Mouse (Mus musculus) left cerebral cortex, postnatal 36 days (tissue): ENCODE data around the gene Npw. TPM values are rescaled to one million over a fixed set of nuclear protein-coding genes. Genes with fewer than 3 reads are reported as not detected.
A peak's percentile ranks its signal among the peaks of the same experiment; 100 is the strongest.
"Not testable (repeated sequence)": the region's sequence is repeated elsewhere in the genome, so short reads cannot be mapped to it uniquely, and the experiment has no call there.

Experiments used
- DNase-seq, 2 experiments: peaks; one replicate each; pipeline ENCODE4 v3.0.0; 2021 to 2022; ENCODE audit warnings: low spot score in 2 of 2, mixed read lengths in 1 of 2
- intact Hi-C: fragments of 180-260 bp; cut with DNase I; formaldehyde crosslinking; loops from one replicate; pipeline ENCODE4 v1.15.1; 2025
- total RNA-seq, 2 experiments: library from RNA; stranded (reverse); gene quantifications; 2 replicates each; pipeline ENCODE4 v1.2.3; 2021

Npw gene
- total RNA-seq, 2 experiments from 2014 or later: 1.1 to 1.3 TPM

DNA sequence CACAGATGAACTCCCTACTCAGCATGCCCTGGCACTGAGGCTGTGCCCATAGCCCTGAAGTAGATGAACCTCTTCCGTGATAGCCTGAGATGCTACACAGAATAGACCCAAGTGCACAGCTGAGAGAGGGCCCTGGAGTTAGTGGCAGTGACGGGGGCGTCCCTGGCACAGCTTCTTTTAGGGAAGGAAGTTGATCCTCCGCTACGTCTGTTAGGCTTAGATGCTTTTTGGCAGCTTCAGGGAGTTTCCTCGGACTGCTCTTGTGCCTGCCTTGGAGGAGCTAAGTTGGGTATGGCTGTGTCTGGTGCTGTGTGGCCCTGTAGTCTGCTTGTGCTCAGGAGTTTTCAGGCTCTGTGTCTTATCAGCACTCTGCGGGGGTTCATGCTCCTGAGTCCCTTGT is 16.0 kb upstream of the Npw start:
- peak; percentile 64 to 73 for DNase-seq
- intact Hi-C loops: no loop called here

DNA sequence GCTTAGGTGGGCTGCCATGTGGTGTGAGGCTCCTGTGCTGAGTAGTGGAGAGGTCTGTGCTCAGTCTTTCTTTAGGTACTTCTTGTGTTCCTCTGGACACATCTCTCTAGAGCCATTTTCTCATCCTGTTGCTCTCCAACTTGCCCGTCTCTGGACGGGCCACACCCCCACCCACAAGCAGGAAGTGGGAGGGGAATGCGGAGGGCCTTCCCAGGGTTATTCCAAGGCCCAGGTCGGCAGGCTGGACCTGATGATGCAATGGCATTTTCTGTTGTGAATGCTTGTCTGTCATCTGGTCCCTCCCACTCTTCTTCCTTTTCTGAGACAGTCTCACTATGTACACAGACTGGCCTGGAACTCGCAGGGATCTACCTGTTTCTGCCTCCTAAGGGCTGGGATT is 13.9 kb upstream of the Npw start:
- intact Hi-C loops: no loop called here
- DNase-seq: no peak

- intact Hi-C loops: no loop called here
- DNase-seq: no peak
Measured at GRCm38 (mm10) chr17:24671346-24671745, 13.1 kb upstream of the Npw start.

DNA sequence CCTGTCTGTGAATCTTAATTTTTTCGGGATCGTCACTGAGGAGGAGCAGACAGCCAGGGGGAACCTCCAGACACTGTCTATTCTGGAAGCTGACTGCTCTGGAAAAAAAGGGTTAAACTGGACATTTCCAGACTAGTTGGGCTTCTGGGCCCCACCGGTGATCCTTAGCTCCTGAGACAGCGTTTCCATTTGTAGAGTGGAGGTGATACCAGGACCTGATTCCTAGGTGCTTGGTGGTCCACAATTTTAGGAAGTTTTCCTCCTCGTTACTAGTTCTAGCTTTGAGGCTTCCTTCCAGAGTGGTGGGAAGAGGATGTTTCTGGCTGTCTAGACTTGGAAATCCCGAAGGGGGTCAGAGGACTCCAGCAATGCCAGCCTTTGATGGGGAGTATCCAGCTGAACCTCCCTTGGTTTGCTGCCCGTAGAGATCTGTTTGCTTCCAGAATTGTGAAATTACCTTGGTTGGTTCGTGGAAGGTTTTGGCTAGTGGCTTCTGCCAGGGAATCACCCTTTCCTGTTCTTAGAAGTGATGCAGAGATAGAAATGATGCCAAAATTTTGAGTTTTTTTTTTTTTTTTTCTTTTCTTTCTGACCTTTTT is 12.1 kb upstream of the Npw start:
- intact Hi-C loops: no loop called here
- no peak for DNase-seq

DNA sequence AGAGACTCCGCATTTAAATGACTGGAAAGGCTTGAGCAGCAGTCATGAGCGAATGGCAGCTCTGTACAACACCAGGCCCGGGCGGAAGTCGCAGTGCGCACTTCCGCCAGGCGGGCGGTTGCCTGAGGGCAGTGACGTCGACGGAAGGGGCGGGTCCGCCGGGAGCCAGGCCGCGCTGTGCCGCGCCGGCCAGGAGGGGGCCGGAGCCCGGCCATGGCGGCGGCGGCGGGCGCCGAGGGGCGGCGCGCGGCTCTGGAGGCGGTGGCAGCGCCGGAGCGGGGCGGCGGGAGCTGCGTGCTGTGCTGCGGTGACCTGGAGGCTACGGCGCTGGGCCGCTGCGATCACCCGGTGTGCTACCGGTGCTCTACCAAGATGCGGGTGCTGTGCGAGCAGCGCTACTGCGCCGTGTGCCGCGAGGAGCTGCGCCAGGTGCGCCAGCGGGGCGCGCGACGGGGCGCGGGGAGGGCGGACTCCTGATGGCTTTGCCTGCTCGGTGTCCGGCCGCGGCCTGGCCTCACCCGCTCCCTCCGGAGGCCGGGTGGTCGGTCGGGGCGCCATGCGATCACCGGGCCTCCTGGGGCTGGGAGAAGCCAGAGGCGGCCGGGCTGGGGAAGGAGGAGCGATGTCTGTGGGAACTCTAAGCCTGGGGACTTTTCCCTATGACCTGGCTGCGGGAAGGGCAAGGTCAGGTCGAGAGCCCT is 11.4 kb upstream of the Npw start, which contains the start of gene Zfp598:
Gene Zfp598 (plus strand): TSS at position 143 of the 701 bp plus-strand sequence.
- peak; percentile 94 to 97 for DNase-seq
- intact Hi-C loops: loop anchor here (5.0 kb wide), 2 partner anchors 37 to 122 kb away; partner anchors contain the start of genes Nthl1, Pkd1 and Tsc2

GRCm38 (mm10) chr17:24669214-24669544 is 10.9 kb upstream of the Npw start:
- DNase-seq: not testable (repeated sequence)
- intact Hi-C loops: loop anchor here (5.0 kb wide), 2 partner anchors 37 to 122 kb away; partner anchors contain the start of genes Nthl1, Pkd1 and Tsc2

- no peak for DNase-seq
- intact Hi-C loops: loop anchor here (5.0 kb wide), 2 partner anchors 35 to 120 kb away; partner anchors contain the start of genes Nthl1, Pkd1 and Tsc2
Measured at GRCm38 (mm10) chr17:24667416-24667815, 9.2 kb upstream of the Npw start.

DNA sequence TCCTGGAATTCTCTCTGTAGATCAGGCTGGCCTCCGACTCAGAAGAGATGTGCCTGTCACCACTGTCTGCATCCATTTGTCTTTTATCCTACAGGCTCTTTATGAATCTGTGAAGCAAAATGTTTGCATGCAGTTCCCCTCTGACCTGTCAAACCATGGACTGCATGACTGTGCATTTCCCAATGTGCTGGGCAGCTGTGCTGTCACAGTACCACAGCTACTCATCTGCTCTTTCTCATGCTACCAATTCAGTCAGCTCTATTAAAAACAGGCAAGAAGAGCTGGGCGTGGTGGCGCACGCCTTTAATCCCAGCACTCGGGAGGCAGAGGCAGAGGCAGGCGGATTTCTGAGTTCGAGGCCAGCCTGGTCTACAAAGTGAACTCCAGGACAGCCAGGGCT is 8.8 kb upstream of the Npw start:
- intact Hi-C loops: loop anchor here (5.0 kb wide), 2 partner anchors 35 to 120 kb away; partner anchors contain the start of genes Nthl1, Pkd1 and Tsc2
- DNase-seq: not testable (repeated sequence)

GRCm38 (mm10) chr17:24654969-24655368 is 3.3 kb downstream of the Npw start:
- intact Hi-C loops: loop anchor here (5.0 kb wide), 1 partner anchor 118 kb away; no protein-coding TSS in a partner anchor
- DNase-seq: no peak

- intact Hi-C loops: loop anchor here (2.0 to 5.0 kb wide), 2 partner anchors 21 to 117 kb away; partner anchors contain the start of genes Nthl1 and Tsc2
- DNase-seq: no peak
Measured at GRCm38 (mm10) chr17:24653967-24654710, 4.1 kb downstream of the Npw start.

DNA sequence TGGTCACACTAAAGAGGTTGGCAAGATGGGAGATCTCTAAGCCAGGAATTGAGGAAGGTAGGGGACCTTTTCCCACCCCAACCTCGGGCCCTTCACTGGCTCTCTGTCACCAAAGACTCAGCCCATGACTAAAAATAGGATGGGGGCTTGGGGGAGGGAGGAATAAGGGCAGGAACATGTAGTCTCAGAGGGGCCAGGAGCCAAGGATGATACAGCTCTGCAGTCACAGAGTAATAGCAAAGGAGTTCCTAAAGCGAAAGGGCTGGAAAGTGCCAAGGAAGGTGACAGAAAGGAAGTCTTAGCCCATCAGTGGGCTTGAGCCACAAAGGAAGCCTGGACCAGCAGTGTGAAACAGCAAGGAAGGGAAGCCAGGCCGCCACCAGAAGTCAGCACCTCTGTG is 6.4 kb downstream of the Npw start:
- intact Hi-C loops: loop anchor here (2.0 to 5.0 kb wide), 2 partner anchors 19 to 115 kb away; partner anchors contain the start of genes Nthl1 and Tsc2
- no peak for DNase-seq

GRCm38 (mm10) chr17:24650766-24651165 is 7.5 kb downstream of the Npw start:
- DNase-seq: no peak
- intact Hi-C loops: loop anchor here (5.0 kb wide), 1 partner anchor 113 kb away; no protein-coding TSS in a partner anchor

DNA sequence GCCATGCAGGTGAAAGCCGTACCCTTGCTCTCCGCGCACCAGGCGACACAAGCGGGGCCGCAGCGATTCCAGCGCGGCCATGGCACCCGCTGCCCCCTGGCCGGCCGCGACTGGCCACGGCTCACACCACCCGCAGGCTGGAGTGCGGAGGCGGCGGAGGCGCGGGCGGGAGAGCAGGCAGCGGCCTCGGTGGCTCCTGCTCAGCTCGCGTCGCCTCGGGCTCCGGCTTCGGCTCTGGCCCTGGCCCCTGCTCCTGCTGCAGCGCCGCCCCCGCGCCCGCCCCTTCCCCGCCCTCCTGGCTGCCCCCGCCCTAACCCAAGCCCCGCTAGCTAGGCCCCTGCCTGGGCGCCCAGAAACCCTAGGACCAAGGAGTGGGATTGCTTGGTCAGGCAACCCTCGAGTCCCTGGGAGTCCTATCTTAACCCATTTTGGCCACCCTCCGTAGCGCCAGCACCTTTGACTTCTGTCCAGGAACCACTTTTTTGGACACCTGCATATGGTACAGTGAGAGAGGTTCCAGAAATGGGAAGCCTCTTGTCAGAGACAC is 8.1 kb downstream of the Npw start, which contains the start of gene Slc9a3r2:
Gene Slc9a3r2 (minus strand): TSS at position 258 of the 547 bp plus-strand sequence.
- intact Hi-C loops: loop anchor here (5.0 kb wide), 1 partner anchor 113 kb away; no protein-coding TSS in a partner anchor
- DNase-seq: peak in 1 of 2 experiments; percentile 45

DNA sequence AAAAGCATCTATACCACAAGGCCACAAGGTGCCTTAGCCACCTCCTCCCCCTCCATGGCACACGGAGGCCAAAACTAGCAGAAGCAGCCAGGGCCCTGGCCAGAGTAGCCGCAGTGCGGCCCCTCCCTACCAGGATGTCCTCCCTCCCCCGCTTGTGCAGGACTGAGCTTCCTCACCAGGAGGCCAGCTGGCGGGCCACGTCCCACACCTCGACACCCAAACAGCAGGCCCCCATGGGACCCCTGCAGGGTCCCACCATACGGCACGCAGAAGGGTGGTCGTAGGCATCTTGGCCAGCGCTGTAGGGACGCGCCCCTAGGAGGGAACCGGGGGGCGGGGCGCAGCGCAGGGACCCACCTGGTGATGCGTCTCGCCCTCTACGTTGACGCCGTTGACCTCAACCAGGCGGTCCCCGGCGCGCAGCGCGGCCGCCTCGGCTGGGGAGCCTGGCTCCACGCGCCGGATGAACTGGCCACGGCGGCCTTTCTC is 8.6 kb downstream of the Npw start:
- peak in 1 of 2 experiments; percentile 49 for DNase-seq
- intact Hi-C loops: loop anchor here (5.0 kb wide), 1 partner anchor 112 kb away; no protein-coding TSS in a partner anchor

DNA sequence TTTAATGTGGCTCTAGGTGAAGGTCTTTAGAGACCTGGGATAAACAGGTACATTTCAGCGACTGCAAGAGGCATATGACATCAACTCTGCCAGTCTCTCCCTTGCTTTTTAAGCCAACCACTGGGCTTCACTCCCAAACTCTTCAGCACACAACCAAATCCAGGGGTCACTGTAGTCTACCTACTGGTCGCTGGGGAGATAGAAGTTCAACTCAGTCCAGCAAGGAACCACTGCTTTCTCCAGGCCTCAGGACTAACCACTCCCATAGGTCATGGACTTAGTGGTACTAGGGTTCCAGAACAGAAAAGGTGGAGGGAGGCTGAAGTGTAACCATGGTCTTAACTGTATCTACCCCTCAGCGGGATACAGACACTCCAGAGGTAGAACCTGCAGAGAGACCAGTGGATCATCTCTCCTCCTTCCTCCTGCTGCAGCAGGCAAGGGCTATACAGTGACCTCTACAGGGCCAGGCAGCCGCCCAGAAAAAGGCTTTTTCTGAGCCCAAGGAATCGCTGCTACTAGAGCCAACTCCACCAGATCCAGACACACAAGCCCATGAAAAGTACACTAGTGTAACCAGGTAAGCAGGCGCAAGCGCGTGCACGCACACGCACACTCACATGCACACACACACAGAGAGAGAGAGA is 9.4 kb downstream of the Npw start:
- intact Hi-C loops: no loop called here
- DNase-seq: no peak

- DNase-seq: no peak
Measured at GRCm38 (mm10) chr17:24647493-24647892, 10.8 kb downstream of the Npw start.

DNA sequence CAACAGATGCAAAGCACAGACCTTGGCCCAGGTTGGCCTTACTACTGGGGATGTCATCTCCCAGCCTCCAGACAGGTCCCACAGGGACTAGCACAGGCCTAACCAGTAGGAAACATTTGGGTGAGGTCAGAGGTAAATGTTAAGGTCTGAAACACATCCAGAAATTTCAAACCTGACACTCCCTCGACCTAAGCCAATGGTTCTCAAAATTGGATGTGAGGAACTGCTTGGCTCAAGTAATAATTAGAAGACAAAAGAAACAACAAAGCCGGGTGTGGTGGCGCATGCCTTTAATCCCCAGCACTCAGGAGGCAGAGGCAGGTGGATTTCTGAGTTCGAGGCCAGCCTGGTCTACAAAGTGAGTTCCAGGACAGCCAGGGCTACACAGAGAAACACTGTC is 11.9 kb downstream of the Npw start:
- no peak for DNase-seq
- intact Hi-C loops: no loop called here

More at GRCm38 (mm10) chr17:24647493-24647892, 10.8 kb downstream of the Npw start:
- intact Hi-C loops: no loop called here

GRCm38 (mm10) chr17:24645916-24646315 is 12.3 kb downstream of the Npw start:
- intact Hi-C loops: no loop called here
- no peak for DNase-seq
